Mouse (Mus musculus) MEL (cell line): ENCODE measurements around the gene Habp2.

Experiments used
- CTCF ChIP-seq, 3 experiments: IDR thresholded peaks in 2 of 3; conservative IDR thresholded peaks in 1 of 3; 2 replicates each; pipeline ENCODE4 v1.5.1; 2011 to 2012; ENCODE audit warnings: low read length in 3 of 3, low read depth in 2 of 3, mild to moderate bottlenecking in 2 of 3, improper control_type of control experiment in 1 of 3, inconsistent platforms in 1 of 3, mixed read lengths in 1 of 3, moderate library complexity in 1 of 3; ENCODE audit not compliant: control insufficient read depth in 1 of 3, insufficient read depth in 1 of 3, poor library complexity in 1 of 3, severe bottlenecking in 1 of 3
- JUND ChIP-seq: IDR thresholded peaks from 2 replicates; pipeline ENCODE4 v1.6.1; 2011; ENCODE audit warnings: low read depth, mild to moderate bottlenecking, improper control_type of control experiment, low read length
- MAX ChIP-seq: IDR thresholded peaks from 2 replicates; pipeline ENCODE4 v1.6.1; 2011; ENCODE audit warnings: low read length, improper control_type of control experiment
- RCOR1 ChIP-seq: IDR thresholded peaks from 2 replicates; pipeline ENCODE4 v1.6.1; 2012; ENCODE audit warnings: low read depth, mild to moderate bottlenecking, inconsistent platforms, low read length, improper control_type of control experiment
- USF1 ChIP-seq: IDR thresholded peaks from 2 replicates; pipeline ENCODE4 v1.6.1; 2014; ENCODE audit warnings: low read depth, mild to moderate bottlenecking, inconsistent platforms, low read length, improper control_type of control experiment, moderate library complexity

DNA sequence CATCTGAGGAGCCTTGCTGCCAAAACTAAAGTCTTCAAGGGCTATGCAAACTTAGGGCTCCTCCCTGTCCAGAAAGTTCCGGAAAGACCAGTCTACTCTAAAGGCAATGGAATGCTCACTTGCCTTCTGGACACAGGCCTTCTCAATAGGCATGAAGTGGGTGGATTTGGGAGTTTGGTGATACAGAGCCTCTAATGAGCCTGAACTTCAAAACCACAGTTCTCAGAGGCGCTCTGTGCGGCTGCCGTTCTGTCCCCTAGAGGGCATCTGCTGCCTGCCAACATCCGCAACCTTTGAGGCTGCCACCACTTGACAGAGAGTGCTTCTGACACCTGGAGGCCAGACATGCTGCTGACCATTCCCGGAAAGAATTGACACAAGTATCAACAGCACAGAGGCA lies 62.4 kb downstream of the Habp2 start:
- TF ChIP-seq CTCF (IDR thresholded peaks at IDR 0.05 in 2 of 3, conservative IDR thresholded peaks at IDR 0.05 in 1 of 3; ENCODE audit: control insufficient read depth in 1 of 3, insufficient read depth in 1 of 3, low read depth in 2 of 3, low read length in 3 of 3, poor library complexity in 1 of 3, severe bottlenecking in 1 of 3), result peak in 2 of 3 experiments; percentile 57 to 60; a peak in 4 of 6 replicates
- TF ChIP-seq RCOR1, result no peak
- no peak for TF ChIP-seq JUND
- TF ChIP-seq USF1, result no peak
- TF ChIP-seq MAX, result no peak
